Mouse (Mus musculus) c-Kit-positive CD71-positive TER-119-negative erythroid progenitor cells, embryonic 14.5 days (primary cell): ENCODE data around the gene Plekhb1.
A peak's percentile ranks its signal among the peaks of the same experiment; 100 is the strongest.

Experiments
- DNase-seq: peaks from one replicate; pipeline ENCODE4 v3.0.0-alpha.2; 2013; ENCODE audit warnings: low read depth

The Plekhb1 gene

DNA sequence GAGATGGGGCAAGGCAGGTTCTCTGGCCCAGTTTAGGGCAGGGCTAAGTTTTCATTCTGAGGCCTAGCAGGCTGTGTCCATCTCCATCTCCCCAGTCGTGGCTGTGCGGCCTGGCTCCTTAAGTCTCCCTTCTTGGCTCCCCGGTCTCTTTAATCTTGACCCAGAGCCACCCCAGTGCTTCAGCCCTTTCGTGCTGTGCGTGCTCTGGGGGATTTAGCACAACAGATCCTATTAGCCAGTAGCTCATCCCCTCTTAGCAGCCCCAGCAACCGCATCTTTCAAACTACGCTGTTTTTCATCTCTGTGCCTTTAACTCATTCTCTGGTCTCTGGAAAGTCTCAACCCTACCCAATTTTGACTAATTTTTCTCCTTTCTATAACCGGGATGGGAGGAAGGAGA is at the start of gene Plekhb1:
Gene Plekhb1, minus strand, starts transcription at position 184 of the 400 bp plus-strand sequence.
- DNase-seq = no peak

DNA sequence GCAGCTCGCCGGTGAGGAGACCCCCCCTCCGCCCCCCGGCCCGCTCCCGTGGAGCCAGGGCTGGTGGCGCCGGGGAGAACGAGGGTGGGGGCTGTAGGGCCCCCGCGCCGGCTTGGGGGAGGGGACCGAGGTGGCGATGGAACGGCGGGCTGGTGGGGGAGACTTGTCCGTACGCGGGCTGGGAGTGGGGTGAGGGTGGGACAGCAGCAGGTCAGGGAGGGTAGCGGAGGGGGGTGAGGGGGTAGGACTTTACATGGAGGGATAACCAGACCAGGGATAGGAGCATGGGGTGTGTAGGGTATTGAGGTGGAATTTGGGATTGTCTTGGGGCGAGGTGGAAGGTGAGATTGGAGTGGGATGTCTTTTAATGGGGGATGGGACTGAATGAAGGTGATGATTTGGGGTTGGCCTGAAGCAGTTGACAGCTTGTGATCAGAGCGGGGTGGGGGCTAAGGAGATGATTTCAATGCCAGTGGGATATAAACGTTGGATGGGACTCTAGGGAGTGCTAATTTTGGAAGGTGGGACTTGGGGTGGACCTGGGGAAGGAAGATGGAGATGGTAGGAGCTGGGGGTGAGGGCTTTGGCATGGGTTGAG is 44.8 kb upstream of the Plekhb1 start:
- DNase-seq = no peak

DNA sequence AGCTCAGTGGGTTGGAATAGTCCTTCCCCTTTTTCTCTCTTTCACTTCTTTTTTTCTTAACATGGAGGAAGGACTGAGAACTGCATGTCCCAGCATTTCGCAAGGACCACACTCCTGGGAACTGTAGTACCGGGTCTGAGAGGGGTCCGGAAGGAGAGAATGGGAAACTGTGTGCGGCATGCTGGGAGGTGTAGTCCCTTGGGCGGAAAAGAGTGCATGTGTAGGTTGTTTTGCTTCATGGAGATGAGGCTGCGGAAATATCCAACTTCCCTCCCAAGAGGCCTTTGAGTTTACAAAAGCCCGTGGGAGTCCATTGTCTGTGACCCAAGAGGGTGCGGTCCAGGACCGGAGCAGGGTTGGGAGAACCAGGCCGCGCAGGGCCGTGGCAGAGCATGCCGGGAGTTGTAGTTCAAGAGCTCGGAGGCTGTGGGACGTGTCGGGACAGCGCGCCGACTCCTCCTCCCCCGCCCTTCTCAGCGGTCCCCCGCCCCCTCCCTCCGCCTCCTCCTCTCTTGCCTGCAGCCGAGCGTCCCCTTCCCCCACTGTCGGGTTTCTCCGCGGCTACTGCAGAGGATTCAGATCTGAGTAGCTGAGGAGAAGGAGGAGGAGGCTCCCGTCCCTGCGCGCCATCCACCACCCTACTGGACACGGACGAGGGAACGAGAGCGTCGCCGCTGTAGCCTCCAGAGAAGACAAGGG is 44.1 kb upstream of the Plekhb1 start, which contains the start of gene Fam168a:
Gene Fam168a, plus strand, starts transcription at position 493 of the 699 bp plus-strand sequence.
- DNase-seq = peak; percentile 80

DNA sequence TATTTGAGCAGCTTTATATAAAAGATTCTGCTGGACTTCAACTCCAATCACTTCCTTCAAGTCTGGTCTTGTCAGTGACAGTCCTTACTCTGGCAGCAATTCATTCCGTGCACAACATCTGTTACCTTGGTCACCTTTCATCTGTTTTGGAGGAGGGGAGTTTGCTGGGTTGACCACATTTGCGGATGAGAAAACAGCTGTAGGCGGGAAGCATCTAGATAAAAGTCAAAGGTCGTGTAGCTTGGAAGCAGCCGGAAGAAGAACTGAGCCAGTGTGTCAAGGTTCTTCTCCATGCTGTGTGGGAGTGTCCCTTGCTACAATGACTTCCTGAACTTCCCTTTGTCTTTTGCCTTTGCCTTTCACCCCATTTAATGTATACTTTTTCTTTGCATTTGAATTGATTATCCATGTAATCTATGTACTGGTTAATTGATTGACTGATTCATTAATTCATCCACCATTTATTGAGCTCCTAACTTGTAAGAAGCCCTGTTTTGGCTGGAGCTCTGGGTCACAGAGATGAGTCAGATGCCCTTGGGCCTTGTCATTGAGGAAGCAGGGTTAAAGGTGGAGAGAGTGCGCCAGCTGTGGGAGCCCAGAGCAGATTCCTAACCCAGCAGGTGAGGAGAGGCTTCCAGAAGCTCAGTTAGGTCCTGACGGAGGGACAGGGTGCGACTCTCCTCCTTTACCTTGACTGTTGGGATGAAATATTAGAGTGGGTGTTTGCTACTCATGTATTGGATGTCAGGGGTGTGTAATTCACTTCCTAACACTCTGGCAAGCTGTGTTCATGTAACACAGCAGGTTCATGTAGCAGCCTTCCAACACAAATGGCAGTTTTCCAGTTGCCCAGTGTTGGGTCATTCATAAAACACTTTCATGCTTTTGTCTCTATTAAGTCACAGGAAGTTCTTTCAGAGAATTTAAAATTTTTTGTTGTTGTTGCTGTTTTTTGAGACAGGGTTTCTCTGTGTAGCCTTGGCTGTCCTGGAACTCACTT is 37.9 kb upstream of the Plekhb1 start:
- DNase-seq = no peak

DNA sequence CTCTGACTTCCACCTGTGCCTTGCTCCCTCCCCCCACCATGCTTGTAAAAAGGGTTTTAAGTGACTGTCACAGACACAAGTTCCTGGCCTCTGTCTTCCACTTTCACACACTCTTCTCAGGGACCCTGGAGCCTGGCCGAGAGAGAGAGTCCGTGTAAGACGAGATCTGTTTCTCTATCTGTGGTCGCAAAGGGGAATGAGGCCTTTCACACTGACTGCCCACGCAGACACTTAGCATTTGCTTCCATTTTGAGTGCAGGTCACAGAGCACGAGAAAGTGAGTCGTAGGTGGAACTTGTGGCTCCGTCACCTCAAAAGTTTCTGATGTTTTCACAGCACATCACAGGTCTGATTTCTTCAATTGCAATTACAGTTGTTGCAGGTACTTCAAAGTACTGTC is 31.0 kb upstream of the Plekhb1 start:
- no peak for DNase-seq

DNA sequence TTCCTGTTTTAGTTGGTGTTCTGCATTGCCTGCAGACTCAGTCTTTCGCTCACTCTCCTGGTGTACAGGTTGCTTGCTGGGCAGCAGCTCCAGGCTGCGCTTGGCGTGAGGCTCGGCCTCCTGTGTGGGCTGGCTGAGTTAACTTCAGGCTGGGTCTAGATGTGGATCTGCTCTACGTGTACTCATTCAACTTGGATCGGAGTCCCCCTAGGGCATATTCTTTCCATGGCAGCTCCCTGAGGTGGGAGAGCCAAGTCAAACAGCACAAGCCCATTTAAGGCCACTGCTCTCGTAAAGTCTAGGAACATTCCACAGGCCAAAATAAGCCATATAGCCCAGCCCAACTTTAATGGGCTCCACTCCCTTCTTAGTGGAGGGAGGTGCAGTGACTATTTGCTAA is 26.3 kb upstream of the Plekhb1 start:
- DNase-seq = no peak

DNA sequence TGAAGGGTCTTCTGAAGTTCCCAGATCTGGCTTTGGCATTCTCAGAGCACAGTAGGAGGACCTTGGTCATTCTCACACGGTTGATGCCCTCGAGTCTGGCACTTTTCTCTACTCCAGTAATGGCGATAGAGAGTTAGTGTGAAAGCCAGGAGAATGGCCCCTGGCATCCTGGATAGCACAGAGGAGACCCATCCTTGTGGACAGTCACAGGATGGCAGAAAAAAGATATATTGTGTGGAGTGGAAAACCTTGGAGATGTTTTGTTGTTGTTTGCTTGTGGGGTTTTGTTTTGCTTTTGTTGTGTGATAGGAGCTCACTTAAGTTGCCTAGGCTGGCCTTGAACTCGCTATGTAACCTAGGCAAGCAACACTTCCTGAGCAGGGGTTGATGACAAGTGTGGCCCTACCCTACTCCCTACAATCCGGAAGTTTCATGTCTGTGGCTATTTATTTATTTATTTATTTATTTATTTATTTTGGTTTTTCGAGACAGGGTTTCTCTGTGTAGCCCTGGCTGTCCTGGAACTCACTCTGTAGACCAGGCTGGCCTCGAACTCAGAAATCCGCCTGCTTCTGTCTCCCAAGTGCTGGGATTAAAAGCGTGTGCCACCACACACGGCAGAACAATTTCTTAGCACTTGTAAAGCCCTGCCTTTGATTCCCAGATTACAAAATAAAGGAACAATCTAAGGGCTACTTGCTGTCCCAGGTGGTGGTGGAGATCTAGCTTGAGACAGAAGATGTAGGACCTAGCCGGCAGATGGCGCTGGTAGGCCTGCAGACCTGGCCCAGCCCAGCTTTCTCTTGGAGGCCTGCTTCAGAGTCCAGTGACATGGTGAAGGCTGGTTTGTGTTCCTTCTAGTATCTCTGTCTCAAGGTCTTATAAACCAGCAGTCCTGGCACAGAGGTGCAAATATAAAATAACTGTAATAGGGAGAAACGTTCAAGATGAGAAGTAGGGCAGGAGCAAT is 23.1 kb upstream of the Plekhb1 start:
- DNase-seq = peak; percentile 78

DNA sequence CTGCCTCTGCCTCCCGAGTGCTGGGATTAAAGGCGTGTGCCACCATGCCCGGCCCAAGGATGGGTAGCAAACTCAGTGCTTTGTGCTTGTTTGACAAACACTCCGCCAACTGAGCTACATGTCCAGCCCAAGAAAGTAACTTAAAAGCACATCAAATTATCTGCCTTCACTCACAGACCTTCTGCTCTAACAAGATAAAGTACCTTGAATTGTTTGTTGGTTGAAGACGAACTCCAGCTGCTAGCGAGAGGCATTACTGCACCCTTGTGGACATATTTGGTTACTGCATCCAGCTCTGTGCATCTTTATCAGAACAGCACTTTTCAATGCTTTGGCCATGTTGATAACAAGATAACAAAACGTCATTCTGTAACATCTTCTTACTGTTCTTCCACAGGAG is 22.3 kb upstream of the Plekhb1 start:
- DNase-seq = peak; percentile 96

DNA sequence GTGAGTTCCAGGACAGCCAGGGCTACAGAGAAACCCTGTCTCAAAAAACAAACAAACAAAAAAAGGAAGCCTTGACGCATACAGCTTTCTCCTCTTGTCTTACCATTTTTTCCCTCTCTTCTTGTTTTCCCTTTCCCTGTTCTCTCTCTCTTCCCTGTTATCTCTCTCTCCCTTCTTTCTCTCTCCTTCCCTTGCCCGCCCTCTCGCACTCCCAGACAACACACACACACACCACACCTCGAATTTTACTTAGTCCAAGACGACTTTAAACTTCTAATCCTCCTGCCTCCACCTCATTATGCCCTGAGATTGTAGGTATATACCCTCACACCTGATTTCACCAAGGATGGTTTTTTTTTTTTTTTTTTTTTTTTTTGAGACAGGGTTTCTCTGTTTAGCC is 21.9 kb upstream of the Plekhb1 start:
- DNase-seq = peak; percentile 24

DNA sequence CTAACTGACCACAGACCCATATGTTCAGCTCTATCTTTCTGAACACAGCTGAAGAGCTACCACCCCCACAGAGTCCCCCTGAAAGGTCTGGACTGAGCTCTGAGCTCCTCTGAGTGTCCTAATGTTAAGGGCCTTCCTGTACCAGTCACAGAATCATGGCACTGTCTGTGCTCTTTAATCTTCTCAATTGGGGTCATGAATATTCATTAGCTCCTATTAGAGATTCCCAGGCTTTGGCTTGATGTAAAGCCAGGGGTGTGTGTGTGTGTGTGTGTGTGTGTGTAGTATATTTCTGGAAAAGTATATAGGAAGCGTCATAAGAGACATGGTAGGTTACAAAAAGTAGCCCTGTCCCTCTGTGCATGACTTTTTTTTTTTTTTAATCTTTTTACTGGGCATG is 21.0 kb upstream of the Plekhb1 start:
- DNase-seq = no peak

DNA sequence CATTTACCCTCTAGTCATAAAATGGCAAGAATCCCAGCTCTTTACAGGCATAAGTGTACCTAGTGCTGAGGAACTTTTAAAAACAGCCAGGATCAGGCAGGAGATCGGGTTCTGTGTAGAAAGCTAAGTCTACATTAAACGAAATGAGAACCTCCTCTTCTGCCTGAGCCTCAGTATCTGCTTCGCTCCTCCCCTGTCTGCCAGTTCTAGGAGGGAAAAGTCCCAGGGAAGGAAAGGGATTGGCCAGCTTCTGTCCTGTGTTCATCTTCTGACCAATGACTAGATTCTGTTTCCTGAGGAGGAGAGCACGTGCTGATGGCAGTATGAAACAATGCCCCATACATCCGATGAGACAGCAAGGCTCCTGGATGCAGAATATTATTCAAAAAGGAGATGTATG is 18.9 kb upstream of the Plekhb1 start:
- DNase-seq = no peak

DNA sequence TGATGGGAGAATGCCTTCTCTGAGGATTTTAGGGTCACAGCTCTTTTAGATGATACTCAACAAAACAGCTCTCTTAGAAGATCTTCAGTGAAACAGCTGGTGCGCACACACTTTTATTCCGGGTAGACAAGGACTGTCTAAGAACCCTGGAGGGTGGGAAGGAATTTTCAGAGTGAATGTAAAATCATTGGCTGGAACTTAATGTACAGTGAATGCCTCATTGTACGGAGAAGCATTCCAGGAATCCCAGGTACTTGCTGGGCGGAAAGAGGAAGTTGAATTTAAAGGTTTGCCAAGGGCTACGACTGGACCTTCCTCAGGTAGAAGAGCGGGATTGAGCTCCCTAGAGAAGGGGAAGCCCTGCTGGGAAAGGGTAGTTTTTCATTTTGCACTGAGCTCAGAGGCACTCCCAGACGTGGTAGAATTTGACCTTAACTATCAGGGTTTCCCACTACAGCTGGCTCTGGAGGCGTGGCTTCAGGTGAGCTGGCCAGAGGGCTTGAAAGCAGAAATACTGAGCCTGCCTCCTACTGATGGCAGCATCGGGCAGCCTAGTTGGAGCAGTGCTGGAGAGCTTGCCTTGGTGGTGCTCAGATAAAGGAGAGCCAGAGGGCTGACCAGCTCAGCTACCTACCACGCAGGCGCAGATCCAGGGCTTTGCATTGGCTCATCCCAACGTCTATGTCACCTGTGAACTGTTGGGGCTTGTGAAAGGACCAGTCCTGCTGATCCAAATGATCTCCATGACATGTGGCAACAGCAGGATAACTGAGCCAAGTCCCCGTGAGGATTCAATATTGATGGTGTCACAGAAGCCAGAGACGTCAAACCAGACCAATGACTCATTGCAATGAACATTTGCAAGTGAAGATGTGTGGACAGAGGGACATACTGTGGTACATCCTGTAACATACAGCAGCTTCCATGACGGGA is 17.0 kb upstream of the Plekhb1 start:
- DNase-seq = no peak

DNA sequence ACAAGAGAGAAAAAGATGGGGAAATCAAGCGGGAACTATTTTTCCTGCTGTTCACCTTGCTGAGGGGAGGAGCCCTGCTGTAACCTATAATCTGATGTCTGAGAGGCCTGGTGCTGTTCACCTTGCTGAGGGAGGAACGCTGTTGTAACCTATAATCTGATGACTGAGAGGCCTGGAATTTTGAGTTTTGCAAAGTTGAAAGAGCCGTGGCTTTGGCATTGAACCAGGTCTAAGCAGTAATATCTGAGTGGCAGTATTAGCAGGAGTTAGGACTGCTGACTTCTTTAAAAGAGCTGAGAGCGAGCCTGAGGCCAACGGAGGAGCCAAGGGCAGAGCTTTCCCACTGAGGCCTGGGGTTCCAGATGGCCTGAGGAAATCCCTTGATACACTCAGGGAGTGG is 15.8 kb upstream of the Plekhb1 start:
- no peak for DNase-seq

DNA sequence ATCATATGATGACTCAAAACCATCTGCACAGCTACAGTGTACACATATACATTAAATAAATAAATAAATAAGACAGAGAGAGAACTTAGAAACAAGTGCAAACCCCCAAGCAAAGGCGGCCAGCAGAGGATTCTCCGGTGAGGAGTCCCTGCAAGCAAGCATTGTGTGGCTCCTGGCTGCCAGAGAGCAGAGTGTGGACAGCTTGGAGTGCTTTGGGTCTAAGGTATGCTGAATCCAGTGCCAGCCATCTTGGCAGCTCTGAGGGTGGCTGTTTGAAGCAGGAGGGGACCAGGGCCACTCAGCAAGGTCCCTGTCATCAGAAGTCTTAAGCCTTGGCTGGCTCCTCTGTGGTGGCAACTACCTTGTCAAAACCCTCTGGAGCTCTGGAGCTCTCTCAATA is 12.7 kb upstream of the Plekhb1 start:
- no peak for DNase-seq

DNA sequence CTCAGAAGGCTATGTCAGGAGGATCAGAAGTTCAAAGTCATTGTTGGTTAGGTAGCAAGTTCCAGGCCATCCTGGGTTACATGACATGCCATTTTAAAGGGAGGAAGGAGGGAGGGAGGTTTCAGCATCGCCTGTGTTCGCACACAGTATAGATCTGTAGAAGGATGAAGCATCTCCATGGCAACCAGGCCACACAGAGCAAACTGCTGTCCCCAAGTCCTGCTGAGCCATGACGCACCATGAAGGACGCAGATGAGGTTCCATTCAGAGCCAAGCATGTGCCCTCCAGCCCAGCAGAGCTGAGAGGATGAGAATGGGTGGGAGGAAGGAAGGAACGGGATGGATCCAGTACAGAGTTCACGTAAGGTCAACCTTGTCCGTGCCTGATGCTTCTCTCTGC is 11.2 kb upstream of the Plekhb1 start:
- DNase-seq = no peak

DNA sequence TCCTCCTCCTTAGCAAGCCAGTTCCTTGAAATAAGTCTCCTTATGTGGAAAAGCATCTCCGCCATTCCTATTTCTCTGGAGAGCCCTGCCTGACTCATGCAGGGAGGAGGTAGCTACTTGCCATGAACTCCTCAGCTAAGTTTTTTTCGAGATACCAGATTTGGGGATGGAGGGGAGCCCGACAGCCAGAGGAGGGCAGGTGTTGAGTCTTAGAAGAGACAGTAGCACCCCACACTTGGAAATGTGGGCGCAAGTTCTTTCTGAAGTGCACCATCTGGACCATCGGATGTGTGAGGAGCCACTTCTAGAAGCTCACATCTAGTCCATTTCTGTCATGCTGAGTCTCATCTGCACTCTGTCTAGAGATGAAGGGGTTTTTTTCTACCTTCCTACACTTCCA is 8.4 kb upstream of the Plekhb1 start:
- DNase-seq = no peak

DNA sequence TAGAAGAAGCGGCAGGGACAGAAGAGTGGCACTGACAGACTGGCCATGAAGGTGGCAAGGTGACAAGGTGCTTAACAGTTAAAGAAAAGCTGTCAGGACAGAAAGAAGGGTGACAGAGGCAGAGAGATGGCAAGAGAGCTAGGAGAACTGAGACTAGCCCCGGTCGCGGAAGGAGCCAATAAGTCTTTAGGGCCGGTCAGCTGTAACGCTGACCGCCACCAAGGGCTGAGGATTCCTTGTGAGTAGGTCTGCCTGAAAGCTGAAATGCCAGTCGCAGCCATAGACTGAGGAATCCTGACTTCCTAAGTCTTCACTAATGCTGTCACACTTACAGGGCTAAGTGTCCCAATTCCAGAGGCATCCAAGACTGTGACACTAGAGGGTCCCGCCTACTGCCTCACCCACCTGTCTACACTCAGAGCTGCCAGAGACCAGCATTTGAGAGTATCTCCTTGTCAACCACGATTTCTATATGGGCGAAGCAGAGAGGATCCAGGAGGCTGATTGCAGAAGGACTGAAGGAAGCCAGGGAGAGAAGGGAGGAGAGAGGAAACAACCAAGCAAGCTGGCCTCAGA is 1.6 kb upstream of the Plekhb1 start:
- no peak for DNase-seq

DNA sequence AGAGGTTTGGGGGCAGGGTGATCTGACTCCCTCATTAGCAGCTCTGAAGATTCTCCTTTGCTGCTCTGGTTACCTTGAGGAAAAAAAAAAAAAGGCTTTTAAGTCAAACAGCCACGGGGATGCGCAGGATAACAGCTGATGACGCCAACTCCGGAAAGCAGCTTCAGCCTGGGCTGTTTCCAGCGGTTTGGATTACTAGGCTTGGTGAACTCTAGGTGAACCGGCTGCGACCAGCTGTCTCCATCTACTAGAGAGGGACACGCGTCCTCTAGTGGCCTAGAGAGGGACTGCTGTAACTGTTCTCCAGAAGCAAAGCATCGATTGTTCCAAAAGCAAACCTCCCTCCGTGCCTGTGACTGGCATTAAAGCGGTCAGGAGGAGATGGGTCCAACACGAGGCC is 976 bp upstream of the Plekhb1 start:
- DNase-seq = peak; percentile 70

DNA sequence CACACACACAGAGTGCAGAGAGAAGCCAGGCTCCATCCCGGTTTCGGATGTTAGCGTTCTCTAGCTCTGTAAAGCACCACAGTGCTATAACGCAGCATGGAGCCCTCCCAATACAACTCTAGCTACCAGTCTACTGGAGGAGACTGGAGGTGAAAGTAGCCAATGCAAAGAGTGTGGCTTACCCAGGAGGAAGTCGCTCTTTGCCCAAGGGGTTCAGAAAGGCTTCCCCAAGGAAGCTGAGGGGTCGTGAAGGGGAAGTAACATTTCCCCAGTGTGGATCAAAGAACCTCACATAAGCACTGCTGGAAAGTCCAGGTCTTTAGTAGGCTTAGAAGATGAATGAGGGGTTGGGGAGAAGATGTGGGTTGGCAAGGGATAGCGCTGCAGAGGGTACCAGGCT is 950 bp downstream of the Plekhb1 start:
- DNase-seq = no peak

DNA sequence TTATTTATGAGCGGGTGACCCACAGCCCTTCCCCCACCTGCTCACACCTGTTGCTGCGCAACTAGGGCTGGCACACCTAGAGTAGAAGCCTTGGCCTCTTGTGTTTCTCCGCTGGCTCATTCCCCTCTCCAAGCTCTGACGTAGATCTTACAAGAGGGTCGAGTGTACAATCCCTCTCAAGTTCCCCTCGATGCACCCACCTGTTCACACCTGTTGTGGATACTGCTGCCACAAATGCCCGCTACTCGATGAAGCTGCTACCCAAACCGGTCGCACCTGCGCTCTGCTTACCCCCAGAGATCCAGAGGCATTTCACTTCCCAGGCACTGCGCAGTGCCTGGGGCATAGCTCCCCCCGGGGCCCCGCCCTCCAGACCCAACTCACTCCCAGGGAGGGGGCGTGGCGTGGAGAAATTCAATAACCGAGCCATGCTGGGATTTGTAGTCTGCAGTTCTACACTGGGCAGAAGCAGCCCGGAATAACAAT is 4.1 kb downstream of the Plekhb1 start:
- no peak for DNase-seq
